Mouse (Mus musculus): ENCODE measurements at regions not wholly inside any gene's neighbourhood (a gene's known extent, or its start where the extent isn't known, plus 50 kb on each side); places are given as distances from the start of the nearest gene placed in this dataset.
"Not testable (repeated sequence)": the region's sequence is repeated elsewhere in the genome, so short reads cannot be mapped to it uniquely, and the experiment has no call there.

DNA sequence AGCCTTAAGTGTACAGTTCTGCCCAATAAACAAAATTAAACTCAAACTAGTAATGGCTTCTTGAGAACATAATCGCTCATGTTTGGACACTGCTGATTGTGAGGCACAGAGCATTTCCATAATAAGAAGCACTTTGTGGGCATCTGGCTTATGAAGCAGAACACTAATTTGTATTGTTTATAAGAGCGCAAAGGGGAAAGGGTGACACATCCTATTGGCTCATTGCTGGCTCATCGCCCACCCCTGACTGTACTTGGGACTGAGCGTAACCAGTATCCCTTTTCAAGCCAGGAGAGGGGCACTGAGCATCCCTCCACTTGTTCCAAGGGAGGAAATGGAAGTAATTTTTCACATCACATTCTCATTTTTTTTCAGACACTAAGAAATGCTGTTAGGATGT lies 288.0 kb downstream of the Sfmbt2 start:
- DNase-seq (ENCODE audit: low read depth, low spot score), result peak; percentile 45

DNA sequence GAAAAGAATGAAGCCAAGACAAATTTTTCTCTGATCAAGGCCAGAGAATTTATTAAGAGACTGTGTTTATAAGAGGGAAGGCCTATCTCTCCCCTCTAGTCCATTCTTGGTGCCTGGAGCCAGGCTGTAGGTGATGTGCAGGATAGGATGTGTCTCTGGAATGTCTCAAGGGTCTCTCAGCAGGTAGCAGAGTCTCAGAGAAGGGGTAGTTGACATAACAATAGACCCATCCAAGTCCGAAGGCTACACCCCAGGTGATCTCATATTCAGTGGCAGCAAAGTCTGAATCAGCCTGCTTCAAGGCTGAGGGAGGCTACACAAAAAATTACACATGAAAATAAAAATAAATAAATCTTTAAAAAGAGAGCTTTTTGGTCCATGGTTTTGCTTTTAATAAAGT lies 297.6 kb downstream of the Sfmbt2 start:
- not testable (repeated sequence) for DNase-seq (ENCODE audit: low read depth, low spot score)

DNA sequence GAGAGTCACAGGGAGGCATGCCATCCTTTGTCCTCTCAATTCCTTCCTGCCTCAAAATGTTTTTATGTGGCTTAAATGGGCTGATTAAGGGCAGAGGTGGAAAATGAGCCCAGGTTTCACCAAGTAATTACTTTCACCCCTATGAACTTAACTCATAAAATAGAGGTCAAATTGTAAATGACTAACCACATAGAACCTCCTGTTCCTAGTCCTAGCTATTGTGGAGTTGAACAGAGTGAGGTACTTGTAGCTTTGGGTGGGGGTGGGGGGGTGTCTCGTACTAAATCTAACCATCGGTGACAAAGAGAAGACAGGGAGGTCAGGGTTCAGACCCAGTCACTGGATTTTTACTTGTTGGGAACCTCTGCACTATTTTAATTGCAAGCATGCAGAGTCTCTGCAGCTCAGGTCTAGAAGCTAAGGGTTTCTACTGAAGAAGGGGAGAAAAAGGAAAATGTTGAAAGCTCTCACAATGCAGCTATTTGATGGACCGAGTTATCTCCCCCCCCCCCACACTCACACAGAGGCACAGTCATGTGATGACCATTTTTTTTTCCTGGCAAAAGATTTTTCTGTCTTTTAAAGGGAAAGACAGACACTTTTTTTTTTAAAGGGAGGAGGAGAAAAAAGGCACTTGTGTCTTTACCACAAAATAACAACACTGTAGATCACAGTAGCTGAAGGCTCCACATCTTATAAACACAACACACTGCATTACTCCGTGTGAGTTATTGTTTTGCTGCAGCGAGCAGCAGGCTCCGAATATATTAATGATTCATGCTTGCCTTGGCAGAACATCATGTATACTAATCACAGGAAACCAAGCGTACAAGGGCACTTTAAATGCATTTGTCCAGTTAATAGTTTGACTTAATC lies 300.4 kb downstream of the Sfmbt2 start:
- no peak for DNase-seq (ENCODE audit: low read depth, low spot score)

DNA sequence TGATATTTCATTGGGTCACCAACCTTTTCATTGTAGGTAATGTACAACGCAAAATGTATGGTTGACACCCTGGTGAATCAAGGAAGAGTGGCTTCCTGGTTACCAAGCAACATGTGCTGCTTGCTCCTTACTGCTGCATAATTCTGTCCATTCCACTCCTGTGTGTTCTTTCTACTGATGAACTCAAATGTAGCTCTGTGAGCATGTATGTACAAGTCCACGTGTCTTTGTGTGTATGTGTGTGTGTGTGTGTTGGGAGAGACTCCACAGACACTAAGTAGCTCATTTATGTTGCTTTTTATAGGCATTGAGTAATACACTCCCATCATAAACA lies 301.0 kb downstream of the Sfmbt2 start:
- DNase-seq (ENCODE audit: low read depth, low spot score), result no peak

GRCm38 (mm10) chr2:10672196-10672595 lies 301.9 kb downstream of the Sfmbt2 start:
- no peak for DNase-seq (ENCODE audit: low read depth, low spot score)

- DNase-seq (ENCODE audit: low read depth, low spot score), result no peak
Measured at GRCm38 (mm10) chr2:10674738-10675349, 304.5 kb downstream of the Sfmbt2 start.

DNA sequence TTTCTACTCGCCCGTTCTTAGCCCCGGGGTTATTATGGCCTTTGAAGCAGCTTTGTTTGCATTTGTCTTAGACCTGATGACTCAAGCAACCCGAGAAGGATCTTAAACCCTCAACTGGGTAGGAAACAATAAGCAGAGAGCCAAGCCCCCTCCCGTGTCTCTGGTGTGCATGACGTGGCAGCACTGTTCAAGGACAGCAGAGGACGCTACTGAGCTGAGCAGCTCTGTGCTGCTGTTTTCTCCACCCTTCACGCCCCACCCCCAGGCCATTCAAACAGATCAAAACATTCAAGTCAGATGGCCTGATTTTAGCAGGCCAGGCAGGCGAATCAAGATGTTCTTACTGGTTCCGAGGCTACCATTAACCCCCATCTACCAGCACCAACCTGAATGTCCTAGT lies 331.1 kb downstream of the Sfmbt2 start:
- DNase-seq (ENCODE audit: low read depth, low spot score), result no peak

DNA sequence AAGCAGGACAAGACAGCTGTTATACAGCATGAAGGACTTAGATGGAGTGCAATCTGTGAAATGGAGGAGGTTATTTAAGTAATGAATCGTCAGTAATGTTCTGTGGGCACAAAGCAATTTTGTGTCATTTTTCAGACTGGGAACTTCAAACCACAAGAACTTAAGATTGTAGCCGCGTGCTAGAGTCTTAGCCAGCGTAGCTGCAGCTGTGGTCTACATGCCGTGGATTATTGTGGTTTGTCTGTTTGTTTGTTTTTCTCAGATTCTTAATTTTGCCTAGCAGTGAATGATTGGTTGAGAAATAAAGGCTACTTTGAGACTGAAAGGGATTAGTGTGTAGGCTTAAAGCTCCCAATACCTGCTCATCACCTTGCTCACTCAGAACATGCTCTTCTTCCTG lies 348.1 kb downstream of the Sfmbt2 start:
- DNase-seq (ENCODE audit: low read depth, low spot score), result no peak

- not testable (repeated sequence) for DNase-seq (ENCODE audit: low read depth, low spot score)
Measured at GRCm38 (mm10) chr2:10734337-10734736, 364.0 kb downstream of the Sfmbt2 start.

DNA sequence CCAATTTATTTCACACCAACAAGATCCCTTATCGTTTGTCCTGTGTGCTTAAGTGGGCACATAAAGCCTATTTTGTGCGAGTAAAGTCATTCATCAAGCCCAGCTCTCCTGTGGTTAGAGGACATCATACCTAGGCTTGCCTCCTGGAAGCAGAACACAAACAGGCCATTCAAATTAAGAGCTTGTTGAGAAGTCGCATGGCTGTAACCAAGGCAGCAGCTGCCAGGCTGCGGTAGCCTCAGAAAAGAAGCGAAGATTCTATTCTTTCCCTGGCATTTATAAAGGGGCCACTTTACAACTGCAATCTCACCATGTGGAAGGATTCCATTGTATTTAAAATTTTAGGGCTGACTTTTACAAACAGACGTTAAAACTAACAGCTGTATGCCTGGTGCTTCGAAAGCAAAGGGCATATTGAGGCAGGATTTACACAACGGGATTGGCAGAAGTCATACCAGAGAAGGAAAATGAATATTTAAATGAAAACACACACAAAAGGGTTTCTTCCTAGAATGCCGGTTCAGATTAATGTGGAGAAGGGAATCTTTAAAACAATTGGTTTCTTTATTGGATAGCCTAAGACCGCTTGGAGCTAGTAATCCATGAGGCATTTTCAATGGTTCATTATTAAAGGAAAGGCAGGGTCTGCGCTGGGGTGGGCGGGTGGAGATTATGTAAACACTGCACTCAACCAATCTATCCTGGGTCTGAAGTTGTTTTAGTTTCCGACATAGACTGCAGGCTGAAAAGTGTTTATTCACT lies 366.6 kb downstream of the Sfmbt2 start:
- DNase-seq (ENCODE audit: low read depth, low spot score), result no peak

GRCm38 (mm10) chr2:10737458-10737775 lies 367.1 kb downstream of the Sfmbt2 start:
- DNase-seq (ENCODE audit: low read depth, low spot score), result no peak

DNA sequence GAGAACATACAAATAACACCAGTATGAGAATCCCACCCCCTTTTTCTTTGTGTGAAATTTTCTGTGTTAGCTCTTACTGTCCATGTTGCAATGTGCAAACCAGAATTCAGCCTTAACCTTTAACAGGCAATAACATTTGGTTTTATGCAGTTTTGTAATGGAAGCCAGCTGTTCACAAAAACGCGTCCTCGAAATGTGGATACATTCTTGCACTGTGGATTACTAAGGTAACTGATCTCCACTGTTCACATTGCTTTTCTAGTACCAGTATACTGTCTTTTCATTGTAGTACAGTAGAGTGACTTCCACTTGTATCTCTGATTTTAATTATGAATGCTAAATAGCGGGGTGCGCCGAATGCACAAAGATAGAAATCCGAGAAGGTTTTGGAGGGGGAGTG lies 374.8 kb downstream of the Sfmbt2 start:
- DNase-seq (ENCODE audit: low read depth, low spot score), result no peak

- DNase-seq (ENCODE audit: low read depth, low spot score), result peak; percentile 64
Measured at GRCm38 (mm10) chr2:10755375-10755774, 385.1 kb downstream of the Sfmbt2 start.

GRCm38 (mm10) chr2:10757202-10757840 lies 387.0 kb downstream of the Sfmbt2 start:
- no peak for DNase-seq (ENCODE audit: low read depth, low spot score)

DNA sequence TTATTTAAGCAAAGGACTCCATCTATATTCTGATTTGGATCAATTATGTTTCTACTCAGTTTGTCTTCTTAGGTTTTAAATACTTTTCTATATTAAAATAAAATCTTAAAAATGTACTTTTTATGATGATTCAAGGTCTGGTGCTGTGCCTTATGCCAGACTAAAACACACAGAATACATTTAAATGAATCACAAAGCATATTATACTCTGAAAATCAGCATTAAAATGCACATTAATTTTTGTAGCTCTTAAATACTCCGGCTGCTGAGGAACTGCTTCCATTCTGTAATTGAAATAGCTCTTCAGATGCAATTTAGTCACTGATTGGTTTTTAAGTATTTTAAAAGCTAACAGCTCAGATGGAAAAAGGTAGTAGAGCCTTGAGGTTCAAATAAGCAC lies 387.6 kb downstream of the Sfmbt2 start:
- no peak for DNase-seq (ENCODE audit: low read depth, low spot score)

DNA sequence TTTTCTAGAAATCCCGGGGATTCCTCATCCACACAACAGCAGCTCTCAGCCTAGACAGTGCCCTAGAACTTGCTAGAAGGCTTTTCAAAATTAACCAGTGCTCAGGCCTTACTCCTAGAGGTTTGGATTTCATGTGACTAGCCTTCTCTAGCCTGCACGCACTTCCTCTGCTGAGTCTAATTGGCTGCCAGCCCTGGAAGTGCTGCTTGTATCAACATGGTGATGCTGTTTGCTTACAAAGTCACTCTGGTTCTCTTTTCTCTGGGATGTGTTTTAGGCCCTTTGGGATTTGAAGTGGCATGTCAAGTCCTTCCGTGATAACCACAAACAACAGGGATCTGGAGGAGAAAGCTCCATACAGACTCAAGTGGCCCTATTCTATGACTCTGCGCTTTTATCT lies 391.9 kb downstream of the Sfmbt2 start:
- no peak for DNase-seq (ENCODE audit: low read depth, low spot score)

DNA sequence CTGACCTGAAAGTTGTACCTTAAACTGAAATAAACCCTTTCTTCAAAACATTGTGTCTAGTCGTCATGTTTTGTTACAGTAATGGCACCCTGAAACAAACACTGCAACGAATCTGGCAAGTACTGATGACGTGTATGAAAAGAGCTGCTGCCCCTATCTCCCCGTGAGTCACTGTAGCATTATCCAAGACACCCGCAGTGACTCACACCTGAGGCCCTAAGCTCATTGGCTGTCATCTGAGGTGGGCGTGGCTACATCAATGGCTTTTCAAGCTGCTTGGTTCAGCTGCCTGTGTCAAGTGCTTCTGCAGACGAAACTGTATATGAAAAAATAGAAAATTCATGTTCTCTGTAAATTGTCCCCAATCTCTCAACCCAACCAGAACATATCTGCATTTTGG lies 388.8 kb upstream of the Prkcq start:
- DNase-seq (ENCODE audit: low read depth, low spot score), result no peak

GRCm38 (mm10) chr2:10783594-10783993 lies 388.3 kb upstream of the Prkcq start:
- no peak for DNase-seq (ENCODE audit: low read depth, low spot score)

DNA sequence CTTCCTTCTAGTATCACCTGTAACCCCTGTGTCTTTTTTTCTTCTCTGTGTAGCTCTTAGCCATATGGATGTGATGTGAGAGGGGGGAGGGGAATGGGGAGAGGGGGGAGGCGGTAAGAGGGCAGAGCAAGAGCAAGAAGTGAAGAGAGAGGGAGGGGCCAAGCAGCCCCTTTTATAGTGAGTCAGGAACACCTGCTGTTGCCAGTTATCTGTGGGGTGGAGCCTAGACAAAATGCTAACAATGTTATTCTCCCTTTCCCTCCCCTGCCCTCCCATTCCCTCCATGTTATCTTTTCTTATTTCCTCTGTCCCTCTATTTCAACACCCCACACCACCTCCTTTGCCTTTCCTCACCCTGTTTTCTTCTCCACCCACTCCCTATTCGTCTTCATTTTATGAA lies 387.6 kb upstream of the Prkcq start:
- no peak for DNase-seq (ENCODE audit: low read depth, low spot score)

GRCm38 (mm10) chr2:10785156-10785555 lies 386.8 kb upstream of the Prkcq start:
- peak; percentile 43 for DNase-seq (ENCODE audit: low read depth, low spot score)

- DNase-seq (ENCODE audit: low read depth, low spot score), result peak; percentile 80
Measured at GRCm38 (mm10) chr2:10788509-10788908, 383.4 kb upstream of the Prkcq start.

- DNase-seq (ENCODE audit: low read depth, low spot score), result no peak
Measured at GRCm38 (mm10) chr2:10791233-10791632, 380.7 kb upstream of the Prkcq start.
